Mouse (Mus musculus): ENCODE results near the gene Ugt1a7c.
"Not testable (repeated sequence)": the region's sequence is repeated elsewhere in the genome, so short reads cannot be mapped to it uniquely, and the experiment has no call there.

The Ugt1a7c gene

GRCm38 (mm10) chr1:88120550-88120949, 25.7 kb downstream of the Ugt1a7c start:
- DNase-seq (ENCODE audit: low spot score): not testable (repeated sequence)

GRCm38 (mm10) chr1:88121521-88121920, 26.7 kb downstream of the Ugt1a7c start:
- not testable (repeated sequence) for DNase-seq (ENCODE audit: low spot score)

GRCm38 (mm10) chr1:88125827-88126360, 31.0 kb downstream of the Ugt1a7c start:
- not testable (repeated sequence) for DNase-seq (ENCODE audit: low spot score)

GRCm38 (mm10) chr1:88129091-88129490, 34.2 kb downstream of the Ugt1a7c start:
- DNase-seq (ENCODE audit: low spot score): not testable (repeated sequence)

- DNase-seq (ENCODE audit: low spot score): not testable (repeated sequence)
Measured at GRCm38 (mm10) chr1:88130223-88130622, 35.4 kb downstream of the Ugt1a7c start.

- DNase-seq (ENCODE audit: low spot score): no peak
Measured at GRCm38 (mm10) chr1:88133908-88134456, 39.1 kb downstream of the Ugt1a7c start.

GRCm38 (mm10) chr1:88134457-88135011, 39.7 kb downstream of the Ugt1a7c start, which contains the start of gene Ugt1a6a:
TSS of gene Ugt1a6a (plus strand) at chr1:88134809.
- not testable (repeated sequence) for DNase-seq (ENCODE audit: low spot score)

- DNase-seq (ENCODE audit: low spot score): not testable (repeated sequence)
Measured at GRCm38 (mm10) chr1:88135229-88135904, 40.5 kb downstream of the Ugt1a7c start.

- no peak for DNase-seq (ENCODE audit: low spot score)
Measured at GRCm38 (mm10) chr1:88136646-88137045, 41.8 kb downstream of the Ugt1a7c start.

GRCm38 (mm10) chr1:88137264-88137663, 42.4 kb downstream of the Ugt1a7c start:
- no peak for DNase-seq (ENCODE audit: low spot score)

GRCm38 (mm10) chr1:88138145-88138544, 43.3 kb downstream of the Ugt1a7c start:
- DNase-seq (ENCODE audit: low spot score): no peak

GRCm38 (mm10) chr1:88140492-88140891, 45.6 kb downstream of the Ugt1a7c start:
- DNase-seq (ENCODE audit: low spot score): not testable (repeated sequence)

GRCm38 (mm10) chr1:88143966-88144675, 49.3 kb downstream of the Ugt1a7c start:
- DNase-seq (ENCODE audit: low spot score): not testable (repeated sequence)

- DNase-seq (ENCODE audit: low spot score): not testable (repeated sequence)
Measured at GRCm38 (mm10) chr1:88145278-88145677, 50.4 kb downstream of the Ugt1a7c start.

GRCm38 (mm10) chr1:88150133-88150532, 55.3 kb downstream of the Ugt1a7c start:
- DNase-seq (ENCODE audit: low spot score): not testable (repeated sequence)

GRCm38 (mm10) chr1:88158430-88158829, 63.6 kb downstream of the Ugt1a7c start:
- DNase-seq (ENCODE audit: low spot score): no peak

GRCm38 (mm10) chr1:88165711-88166110, 70.8 kb downstream of the Ugt1a7c start, which contains the start of gene Ugt1a5:
TSS of gene Ugt1a5 (plus strand) at chr1:88166012.
- DNase-seq (ENCODE audit: low spot score): no peak

GRCm38 (mm10) chr1:88172190-88172589, 77.3 kb downstream of the Ugt1a7c start:
- DNase-seq (ENCODE audit: low spot score): not testable (repeated sequence)

- DNase-seq (ENCODE audit: low spot score): no peak
Measured at GRCm38 (mm10) chr1:88179657-88180056, 84.8 kb downstream of the Ugt1a7c start.

GRCm38 (mm10) chr1:88186325-88186935, 91.6 kb downstream of the Ugt1a7c start:
- DNase-seq (ENCODE audit: low spot score): no peak

- no peak for DNase-seq (ENCODE audit: low spot score)
Measured at GRCm38 (mm10) chr1:88192136-88192535, 97.3 kb downstream of the Ugt1a7c start.

GRCm38 (mm10) chr1:88195687-88196086, 100.8 kb downstream of the Ugt1a7c start:
- no peak for DNase-seq (ENCODE audit: low spot score)
